Mouse (Mus musculus): ENCODE data around the gene Igfn1. TPM values are rescaled to one million over a fixed set of nuclear protein-coding genes. Genes with fewer than 3 reads are reported as not detected.

The Igfn1 gene
- not detected in 2 replicates for polyA plus RNA-seq (2016; fragmentation: Nextera tagmentation; extraction: Ambion mirVana)

- peaks cover 27% of the 10 kb centered on the region for H3K27me3 ChIP-seq
- no peak for ATAC-seq (ENCODE audit: low FRiP score)
- H3K9me3 ChIP-seq (replicated peaks), result no peaks in the 10 kb centered on the region
- no peak within 1 kb of the TSS; the same call in 1 of the 2 replicates for H3K4me3 ChIP-seq
- no peak within 1 kb of the TSS for H3K27ac ChIP-seq
- H3K4me1 ChIP-seq, result peaks cover 11% of the 10 kb centered on the region
- no peaks in the 10 kb centered on the region for H3K36me3 ChIP-seq
- peak within 1 kb of the TSS; percentile 52 for H3K4me2 ChIP-seq (replicated peaks)
- H3K9ac ChIP-seq, result no peak within 1 kb of the TSS
- 83% methylated on average over 3 of the region's 3 CpGs for WGBS
Observed at GRCm38 (mm10) chr1:136006292-136006748, at the start of gene Igfn1. TSS of gene Igfn1 (minus strand) at chr1:136006342.

GRCm38 (mm10) chr1:136055771-136056170 is 49.6 kb upstream of the Igfn1 start:
- Histone ChIP-seq H3K4me1 (peaks cover 22% of the 10 kb centered on the region), H3K4me3 (no peak overlapping the region), H3K9me3 (replicated peaks) (no peaks in the 10 kb centered on the region), H3K4me2 (replicated peaks) (no peak overlapping the region), H3K27ac (no peak overlapping the region), H3K27me3 (peaks cover 29% of the 10 kb centered on the region), H3K36me3 (no peaks in the 10 kb centered on the region), H3K9ac (no peak overlapping the region)
- no peak; the same call in 1 of the 2 replicates for ATAC-seq (ENCODE audit: low FRiP score)
- 53% methylated on average over 3 of the region's 3 CpGs for WGBS

- Histone ChIP-seq H3K4me1 (peaks cover 24% of the 10 kb centered on the region), H3K27me3 (peaks cover 51% of the 10 kb centered on the region), H3K9me3 (replicated peaks) (no peaks in the 10 kb centered on the region), H3K4me2 (replicated peaks) (no peak within 1 kb of the TSS; the same call in 1 of the 2 replicates), H3K9ac (no peak within 1 kb of the TSS), H3K36me3 (no peaks in the 10 kb centered on the region), H3K4me3 (no peak within 1 kb of the TSS), H3K27ac (no peak within 1 kb of the TSS)
- 25% methylated on average over 11 of the region's 11 CpGs for WGBS
- no peak for ATAC-seq (ENCODE audit: low FRiP score)
Observed at GRCm38 (mm10) chr1:136052547-136052946, 46.4 kb upstream of the Igfn1 start, which contains the start of gene Cacna1s. TSS of gene Cacna1s (plus strand) at chr1:136052750.

GRCm38 (mm10) chr1:136051465-136051864 is 45.3 kb upstream of the Igfn1 start:
- Histone ChIP-seq H3K4me1 (peaks cover 20% of the 10 kb centered on the region), H3K27ac (no peak overlapping the region), H3K4me3 (peak overlapping the region; percentile 24), H3K27me3 (peaks cover 51% of the 10 kb centered on the region), H3K36me3 (no peaks in the 10 kb centered on the region), H3K9me3 (replicated peaks) (no peaks in the 10 kb centered on the region), H3K4me2 (replicated peaks) (peak overlapping the region; percentile 52), H3K9ac (no peak overlapping the region)
- 0% methylated on average over 6 of the region's 6 CpGs for WGBS
- ATAC-seq (ENCODE audit: low FRiP score), result peak; percentile 81

- ATAC-seq (ENCODE audit: low FRiP score), result peak; percentile 49
- peaks cover 51% of the 10 kb centered on the region for H3K27me3 ChIP-seq
- 2% methylated on average over 29 of the region's 36 CpGs for WGBS
Observed at GRCm38 (mm10) chr1:136051013-136051315, 44.8 kb upstream of the Igfn1 start.

GRCm38 (mm10) chr1:136050312-136051012 is 44.3 kb upstream of the Igfn1 start, which contains the start of gene Ascl5:
TSS of gene Ascl5 (plus strand) at chr1:136050804.
- WGBS, result 22% methylated on average over 29 of the region's 29 CpGs
- H3K36me3 ChIP-seq, result no peaks in the 10 kb centered on the region
- peaks cover 11% of the 10 kb centered on the region for H3K4me1 ChIP-seq
- H3K9ac ChIP-seq, result peak within 1 kb of the TSS; percentile 36; the same call in 1 of the 2 replicates
- no peak within 1 kb of the TSS for H3K27ac ChIP-seq
- H3K9me3 ChIP-seq (replicated peaks), result no peaks in the 10 kb centered on the region
- ATAC-seq (ENCODE audit: low FRiP score), result peak; percentile 36
- H3K4me2 ChIP-seq (replicated peaks), result peak within 1 kb of the TSS; percentile 52
- H3K27me3 ChIP-seq, result peaks cover 53% of the 10 kb centered on the region
- H3K4me3 ChIP-seq, result peak within 1 kb of the TSS; percentile 24

More at GRCm38 (mm10) chr1:136051013-136051315, 44.8 kb upstream of the Igfn1 start:
- H3K9me3 ChIP-seq (replicated peaks), result no peaks in the 10 kb centered on the region
- no peaks in the 10 kb centered on the region for H3K36me3 ChIP-seq
- peaks cover 15% of the 10 kb centered on the region for H3K4me1 ChIP-seq
- H3K4me2 ChIP-seq (replicated peaks), result peak overlapping the region; percentile 52
- H3K9ac ChIP-seq, result peak overlapping the region; percentile 36; the same call in 1 of the 2 replicates
- H3K27ac ChIP-seq, result no peak overlapping the region
- H3K4me3 ChIP-seq, result peak overlapping the region; percentile 24

- Histone ChIP-seq H3K27ac (no peak overlapping the region), H3K4me1 (peaks cover 11% of the 10 kb centered on the region), H3K36me3 (no peaks in the 10 kb centered on the region), H3K4me2 (replicated peaks) (no peak overlapping the region), H3K9me3 (replicated peaks) (no peaks in the 10 kb centered on the region), H3K4me3 (no peak overlapping the region), H3K9ac (no peak overlapping the region), H3K27me3 (peaks cover 45% of the 10 kb centered on the region)
- no peak for ATAC-seq (ENCODE audit: low FRiP score)
- 78% methylated on average over 9 of the region's 9 CpGs for WGBS
Observed at GRCm38 (mm10) chr1:136047894-136048293, 41.8 kb upstream of the Igfn1 start.

GRCm38 (mm10) chr1:136047432-136047831 is 41.3 kb upstream of the Igfn1 start:
- Histone ChIP-seq H3K9ac (no peak overlapping the region), H3K36me3 (no peaks in the 10 kb centered on the region), H3K4me1 (peaks cover 8% of the 10 kb centered on the region), H3K9me3 (replicated peaks) (no peaks in the 10 kb centered on the region), H3K4me3 (no peak overlapping the region), H3K27ac (no peak overlapping the region), H3K4me2 (replicated peaks) (no peak overlapping the region), H3K27me3 (peaks cover 40% of the 10 kb centered on the region)
- no peak for ATAC-seq (ENCODE audit: low FRiP score)
- WGBS, result 4% methylated on average over 2 of the region's 2 CpGs

GRCm38 (mm10) chr1:136045774-136046173 is 39.6 kb upstream of the Igfn1 start:
- H3K36me3 ChIP-seq, result no peaks in the 10 kb centered on the region
- ATAC-seq (ENCODE audit: low FRiP score), result no peak
- 16% methylated on average over 4 of the region's 4 CpGs for WGBS
- peaks cover 5% of the 10 kb centered on the region for H3K4me1 ChIP-seq
- H3K27ac ChIP-seq, result no peak overlapping the region
- H3K4me2 ChIP-seq (replicated peaks), result no peak overlapping the region
- no peak overlapping the region for H3K4me3 ChIP-seq
- no peaks in the 10 kb centered on the region for H3K9me3 ChIP-seq (replicated peaks)
- H3K27me3 ChIP-seq, result peaks cover 30% of the 10 kb centered on the region
- no peak overlapping the region for H3K9ac ChIP-seq

GRCm38 (mm10) chr1:136040874-136041273 is 34.7 kb upstream of the Igfn1 start:
- 33% methylated on average over 4 of the region's 4 CpGs for WGBS
- H3K9ac ChIP-seq, result no peak overlapping the region

GRCm38 (mm10) chr1:136040452-136040851 is 34.3 kb upstream of the Igfn1 start:
- Histone ChIP-seq H3K27me3 (peaks cover 13% of the 10 kb centered on the region), H3K9me3 (replicated peaks) (no peaks in the 10 kb centered on the region), H3K27ac (no peak overlapping the region), H3K36me3 (peaks cover 4% of the 10 kb centered on the region; the same call in 1 of the 2 replicates), H3K9ac (no peak overlapping the region), H3K4me3 (no peak overlapping the region), H3K4me2 (replicated peaks) (peak overlapping the region; percentile 11; the same call in 1 of the 2 replicates), H3K4me1 (peaks cover 8% of the 10 kb centered on the region)
- WGBS, result 23% methylated on average over 11 of the region's 11 CpGs
- no peak for ATAC-seq (ENCODE audit: low FRiP score)

More at GRCm38 (mm10) chr1:136040874-136041273, 34.7 kb upstream of the Igfn1 start:
- H3K27ac ChIP-seq, result no peak overlapping the region
- H3K4me1 ChIP-seq, result peaks cover 8% of the 10 kb centered on the region
- H3K9me3 ChIP-seq (replicated peaks), result no peaks in the 10 kb centered on the region
- H3K27me3 ChIP-seq, result peaks cover 14% of the 10 kb centered on the region
- H3K4me3 ChIP-seq, result no peak overlapping the region
- no peaks in the 10 kb centered on the region; the same call in 1 of the 2 replicates for H3K36me3 ChIP-seq
- no peak for ATAC-seq (ENCODE audit: low FRiP score)
- peak overlapping the region; percentile 11; the same call in 1 of the 2 replicates for H3K4me2 ChIP-seq (replicated peaks)

- no peak overlapping the region for H3K9ac ChIP-seq
- ATAC-seq (ENCODE audit: low FRiP score), result no peak
- peaks cover 19% of the 10 kb centered on the region for H3K36me3 ChIP-seq
- H3K4me2 ChIP-seq (replicated peaks), result no peak overlapping the region
- peaks cover 8% of the 10 kb centered on the region for H3K4me1 ChIP-seq
- WGBS, result 75% methylated on average over 5 of the region's 5 CpGs
- no peak overlapping the region for H3K4me3 ChIP-seq
- H3K9me3 ChIP-seq (replicated peaks), result no peaks in the 10 kb centered on the region
- peaks cover 13% of the 10 kb centered on the region for H3K27me3 ChIP-seq
- H3K27ac ChIP-seq, result no peak overlapping the region
Observed at GRCm38 (mm10) chr1:136038746-136039538, 32.8 kb upstream of the Igfn1 start.

Data from hindbrain, embryonic 12.5 days (tissue).